Mouse (Mus musculus) layer of hippocampus, postnatal 25 days (tissue): ENCODE results near the gene Wnt16. TPM values are rescaled to one million over a fixed set of nuclear protein-coding genes. Genes with fewer than 3 reads are reported as not detected.
"Not testable (repeated sequence)": the region's sequence is repeated elsewhere in the genome, so short reads cannot be mapped to it uniquely, and the experiment has no call there.

Experiments
- DNase-seq, 2 experiments: peaks; one replicate each; pipeline ENCODE4 v3.0.0; 2022; ENCODE audit warnings: mixed read lengths in 2 of 2, low spot score in 1 of 2; ENCODE audit errors: extremely low spot score in 1 of 2
- total RNA-seq, 2 experiments: library from RNA; stranded (reverse); gene quantifications; 2 replicates each; pipeline ENCODE4 v1.2.3; 2021

The Wnt16 gene
- under 1 TPM; 0.75 to 0.96 TPM for total RNA-seq

DNA sequence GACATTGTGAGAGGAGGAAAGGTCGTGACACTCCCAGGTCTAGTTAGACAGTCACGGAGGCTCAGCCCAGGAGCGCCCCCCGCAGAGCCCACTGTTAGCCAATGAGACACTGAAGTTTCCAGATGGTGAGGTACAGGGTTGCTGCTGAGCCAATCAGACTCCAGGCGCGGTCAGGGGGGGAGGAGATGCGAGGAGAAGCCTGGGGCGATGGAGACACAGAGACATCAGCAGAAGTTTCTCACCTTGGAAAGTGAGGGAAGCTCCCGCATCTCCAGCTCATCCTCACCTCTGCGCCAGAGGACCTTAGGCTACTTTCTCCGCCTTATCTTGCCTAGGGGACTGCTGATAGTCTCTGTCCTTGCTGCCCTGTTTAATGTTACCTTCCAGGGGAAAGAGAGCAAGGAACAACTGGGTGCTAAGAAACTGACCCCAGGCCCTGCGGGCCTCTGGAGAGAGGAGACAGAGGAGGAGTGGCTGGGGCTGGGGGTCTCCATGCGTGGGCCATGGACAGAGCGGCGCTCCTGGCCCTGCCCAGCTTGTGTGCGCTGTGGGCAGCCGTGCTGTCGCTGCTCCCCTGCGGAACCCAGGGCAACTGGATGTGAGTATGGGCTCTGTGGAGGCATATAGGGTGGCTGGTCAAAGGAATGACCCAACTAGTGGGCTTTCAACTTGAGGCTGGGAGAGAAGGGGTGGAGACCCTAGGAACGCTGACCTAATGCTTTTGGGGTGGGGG lies at the start of gene Wnt16:
TSS of gene Wnt16 (plus strand) at position 224 of the 733 bp plus-strand sequence.
- peak in 1 of 2 experiments; percentile 15 for DNase-seq

DNA sequence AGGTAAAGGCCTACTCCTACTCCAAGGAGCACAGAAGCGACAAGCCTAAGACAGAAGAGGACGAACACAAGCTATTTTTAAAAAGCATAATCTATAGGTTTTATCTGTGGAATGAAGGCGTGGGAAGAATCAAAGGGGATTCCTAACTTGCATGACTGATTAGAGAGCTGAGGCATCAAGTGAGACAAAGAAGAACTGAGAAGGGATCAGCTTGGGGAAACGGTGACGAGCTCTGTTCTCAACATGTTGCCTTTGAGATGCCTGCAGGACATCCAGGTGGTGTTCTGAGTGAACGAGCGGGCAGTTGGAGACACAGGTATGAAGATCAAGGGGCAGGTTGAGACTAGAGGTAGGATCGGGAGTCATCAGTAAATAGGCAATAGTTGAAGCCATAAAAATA lies 44.7 kb upstream of the Wnt16 start:
- DNase-seq = no peak

GRCm38 (mm10) chr6:22246696-22247095 lies 41.3 kb upstream of the Wnt16 start:
- DNase-seq = no peak

- no peak for DNase-seq
Measured at GRCm38 (mm10) chr6:22258784-22259183, 29.2 kb upstream of the Wnt16 start.

- no peak for DNase-seq
Measured at GRCm38 (mm10) chr6:22262519-22262918, 25.5 kb upstream of the Wnt16 start.

GRCm38 (mm10) chr6:22264094-22264493 lies 23.9 kb upstream of the Wnt16 start:
- not testable (repeated sequence) for DNase-seq

DNA sequence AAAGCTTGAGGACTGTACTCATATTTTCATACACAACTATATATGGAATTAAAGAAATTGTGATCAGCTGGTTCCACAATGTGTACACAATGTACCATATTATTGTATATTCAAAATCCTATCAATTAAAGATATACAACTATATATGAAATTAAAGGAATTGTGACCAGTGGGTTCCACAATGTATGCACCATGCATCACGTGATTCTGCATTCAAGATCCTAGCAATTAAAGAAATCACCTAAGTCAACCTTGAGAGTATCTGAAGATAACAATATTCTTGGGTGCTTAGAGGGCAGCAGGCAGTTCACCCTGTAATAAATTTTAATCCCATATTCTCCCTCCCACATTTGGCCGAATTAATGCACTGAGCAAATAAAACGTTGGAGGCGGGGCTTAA lies 22.0 kb upstream of the Wnt16 start:
- no peak for DNase-seq

DNA sequence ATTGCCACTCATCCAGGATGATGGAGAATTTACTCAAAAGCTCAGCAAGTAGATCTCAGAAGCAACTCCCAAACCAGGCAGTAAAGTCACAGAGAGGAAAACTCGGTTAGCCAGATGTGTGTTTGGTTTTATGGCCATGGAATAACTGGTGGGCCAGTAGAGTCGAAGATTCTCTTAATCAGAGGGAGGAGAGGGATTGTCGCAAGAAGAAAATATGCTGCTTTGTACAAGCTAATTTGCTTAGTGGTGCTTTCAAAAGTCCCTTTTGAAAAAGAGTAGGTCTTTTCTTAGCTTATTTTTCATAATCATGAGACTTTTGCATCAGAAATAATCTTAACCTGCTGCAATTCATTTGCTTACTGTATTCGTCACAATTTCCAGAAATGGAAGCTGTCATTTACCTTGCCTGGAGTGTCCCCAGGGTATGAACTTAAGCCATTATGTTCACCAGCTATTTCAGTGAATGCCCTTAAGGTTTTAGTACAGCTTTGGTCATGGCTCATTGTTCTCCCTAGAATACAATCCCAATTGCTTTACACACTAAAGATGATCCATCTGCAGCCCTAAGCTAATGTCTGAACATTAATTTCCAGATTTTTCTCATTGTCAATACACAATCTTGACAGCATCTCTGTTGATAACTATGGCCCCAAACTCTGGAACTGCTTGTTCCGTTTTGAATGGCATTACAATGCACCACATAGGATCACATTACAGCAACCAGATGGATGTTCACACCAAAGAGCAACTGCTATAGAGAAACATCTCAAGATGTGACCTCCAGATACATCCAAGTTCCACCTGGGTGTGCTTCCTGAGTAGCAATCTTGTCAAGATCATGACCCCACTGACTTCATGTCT lies 20.0 kb upstream of the Wnt16 start:
- no peak for DNase-seq

- DNase-seq = no peak
Measured at GRCm38 (mm10) chr6:22268677-22269076, 19.4 kb upstream of the Wnt16 start.

GRCm38 (mm10) chr6:22269840-22270521 lies 18.0 kb upstream of the Wnt16 start:
- no peak for DNase-seq

GRCm38 (mm10) chr6:22277941-22278340 lies 10.1 kb upstream of the Wnt16 start:
- DNase-seq = no peak

- peak in 1 of 2 experiments; percentile 36 for DNase-seq
Measured at GRCm38 (mm10) chr6:22280217-22280861, 7.7 kb upstream of the Wnt16 start.

- DNase-seq = no peak
Measured at GRCm38 (mm10) chr6:22282405-22282804, 5.6 kb upstream of the Wnt16 start.

DNA sequence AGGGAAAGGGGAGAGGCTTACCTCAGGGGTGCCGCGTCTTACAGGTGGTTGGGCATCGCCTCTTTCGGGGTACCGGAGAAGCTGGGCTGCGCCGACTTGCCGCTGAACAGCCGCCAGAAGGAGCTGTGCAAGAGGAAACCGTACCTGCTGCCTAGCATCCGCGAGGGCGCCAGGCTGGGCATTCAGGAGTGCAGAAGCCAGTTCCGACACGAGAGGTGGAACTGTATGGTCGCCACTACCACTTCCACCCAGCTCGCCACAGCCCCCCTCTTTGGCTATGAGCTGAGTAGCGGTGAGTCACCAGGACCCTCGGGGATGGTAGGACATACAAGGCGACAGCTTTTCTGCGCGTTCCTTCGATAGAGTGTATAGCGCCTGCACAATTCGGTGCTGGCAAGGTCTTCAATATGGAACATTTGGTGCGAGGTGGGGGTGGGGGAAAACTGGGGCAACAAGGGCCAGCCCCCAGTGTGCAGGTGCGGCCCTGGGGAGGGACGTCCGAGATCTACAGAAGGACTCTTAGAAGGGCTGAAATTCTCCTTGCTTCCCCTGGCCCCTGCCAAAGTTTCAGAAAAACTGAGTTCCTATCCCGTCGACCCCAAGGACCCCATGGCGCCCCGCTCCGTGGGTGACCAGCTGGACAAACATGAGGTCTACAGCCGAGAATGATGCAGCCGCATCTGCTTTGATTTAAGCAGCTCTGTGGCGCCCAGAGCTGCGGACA lies 872 bp downstream of the Wnt16 start:
- DNase-seq = peak in 1 of 2 experiments; percentile 17

- DNase-seq = no peak
Measured at GRCm38 (mm10) chr6:22289461-22290021, 1.5 kb downstream of the Wnt16 start.

GRCm38 (mm10) chr6:22290790-22291189 lies 2.8 kb downstream of the Wnt16 start:
- no peak for DNase-seq

- no peak for DNase-seq
Measured at GRCm38 (mm10) chr6:22292056-22292455, 4.0 kb downstream of the Wnt16 start.

DNA sequence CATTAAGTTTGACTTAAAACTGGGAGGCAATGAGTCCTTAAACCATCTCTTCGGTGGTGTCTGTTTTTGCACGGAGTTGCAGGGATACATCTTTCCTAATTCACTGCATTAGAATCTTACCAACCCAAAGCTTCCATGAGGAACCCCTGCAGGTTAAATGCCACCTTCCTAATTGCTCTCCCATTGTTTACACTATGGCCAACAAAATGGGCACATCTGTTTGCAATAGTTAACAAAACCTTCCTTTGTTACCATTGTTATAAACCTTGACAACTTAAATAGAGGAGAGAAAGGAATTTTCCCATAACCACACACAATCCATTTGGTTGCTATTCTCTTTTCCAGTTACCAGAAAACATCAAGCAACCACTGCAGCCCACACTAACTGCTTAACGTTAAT lies 5.9 kb downstream of the Wnt16 start:
- no peak for DNase-seq

DNA sequence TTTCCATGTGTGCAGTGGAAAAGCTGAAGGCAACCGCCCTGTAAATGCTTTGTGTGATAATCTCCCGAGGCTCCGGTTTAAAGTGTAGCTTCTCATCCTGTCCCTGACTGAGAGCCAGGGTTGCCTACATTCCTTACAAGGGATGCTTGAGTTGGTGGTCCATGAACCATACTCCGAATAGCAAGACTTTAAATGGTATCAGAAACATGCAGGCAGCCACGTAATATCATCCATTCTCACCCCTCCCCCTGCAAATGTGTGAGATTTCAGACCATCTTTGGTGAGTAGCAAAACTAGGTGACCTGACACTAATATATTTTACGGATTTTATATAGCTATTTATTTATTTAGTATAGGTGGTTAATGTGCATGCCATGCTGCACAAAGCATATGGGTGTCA lies 9.0 kb downstream of the Wnt16 start:
- no peak for DNase-seq

DNA sequence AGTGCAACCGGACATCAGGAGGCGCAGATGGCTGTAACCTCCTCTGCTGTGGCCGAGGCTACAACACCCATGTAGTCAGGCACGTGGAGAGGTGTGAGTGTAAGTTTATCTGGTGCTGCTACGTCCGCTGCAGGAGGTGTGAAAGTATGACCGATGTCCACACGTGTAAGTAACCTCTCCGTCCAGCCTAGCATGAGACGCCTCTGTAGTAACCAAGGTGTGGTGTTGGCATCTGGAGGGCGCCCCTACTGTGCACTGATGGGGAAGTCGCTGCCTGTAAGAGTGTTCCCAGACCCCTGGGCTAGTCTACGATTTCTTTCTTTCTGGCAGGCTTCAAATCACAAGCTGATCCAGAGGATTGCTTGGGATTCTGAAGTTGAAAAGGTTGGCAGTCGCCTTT lies 10.0 kb downstream of the Wnt16 start:
- DNase-seq = no peak
